Mouse (Mus musculus): Measurements from ENCODE around the gene Nup133.

Nup133 gene

GRCm38 (mm10) chr8:123950077-123950802, 1.2 kb upstream of the Nup133 start:
- peak; percentile 62 for DNase-seq

GRCm38 (mm10) chr8:123949686-123949986, 571 bp upstream of the Nup133 start:
- no peak for DNase-seq

GRCm38 (mm10) chr8:123929026-123929425, 20.0 kb downstream of the Nup133 start:
- DNase-seq = no peak

DNA sequence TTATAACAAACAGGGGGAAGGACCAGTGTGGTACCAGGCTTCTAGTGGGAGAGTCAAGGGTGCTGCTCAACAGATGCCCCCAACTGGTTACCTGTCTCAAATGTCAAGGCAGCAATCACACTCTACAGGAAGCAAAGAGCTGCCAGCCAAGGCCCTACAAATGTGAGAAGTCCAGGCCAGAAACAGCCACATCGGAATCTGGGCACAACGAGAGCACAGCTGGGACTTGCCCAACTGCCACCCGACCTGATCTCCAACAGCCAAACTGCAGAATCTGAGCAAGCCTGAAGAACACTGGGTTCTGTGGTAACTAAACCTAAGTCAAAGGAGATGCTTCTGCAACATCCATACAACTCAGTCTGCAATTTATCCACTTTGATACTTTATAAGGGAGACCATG, 23.4 kb downstream of the Nup133 start:
- DNase-seq = no peak

DNA sequence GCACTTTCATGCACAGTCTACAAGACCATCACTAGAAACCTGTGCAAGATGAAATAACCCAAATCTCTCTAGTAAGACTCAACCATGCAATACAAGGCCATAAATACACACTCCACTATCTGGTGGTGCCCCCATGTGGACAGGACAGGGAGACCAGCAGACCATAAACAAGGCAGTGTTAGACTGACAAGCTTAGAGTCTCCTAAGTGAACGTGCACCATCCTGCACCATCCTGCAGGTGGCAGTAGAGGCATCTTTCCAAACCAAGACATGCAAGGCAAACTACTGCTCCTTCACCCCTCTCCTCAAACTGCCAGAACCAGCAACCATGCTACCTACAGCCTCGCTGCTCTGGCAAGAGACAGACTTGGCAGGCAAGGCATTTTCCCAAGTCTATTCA, 24.3 kb downstream of the Nup133 start:
- DNase-seq = peak; percentile 81

GRCm38 (mm10) chr8:123914635-123915034, 34.4 kb downstream of the Nup133 start:
- no peak for DNase-seq

DNA sequence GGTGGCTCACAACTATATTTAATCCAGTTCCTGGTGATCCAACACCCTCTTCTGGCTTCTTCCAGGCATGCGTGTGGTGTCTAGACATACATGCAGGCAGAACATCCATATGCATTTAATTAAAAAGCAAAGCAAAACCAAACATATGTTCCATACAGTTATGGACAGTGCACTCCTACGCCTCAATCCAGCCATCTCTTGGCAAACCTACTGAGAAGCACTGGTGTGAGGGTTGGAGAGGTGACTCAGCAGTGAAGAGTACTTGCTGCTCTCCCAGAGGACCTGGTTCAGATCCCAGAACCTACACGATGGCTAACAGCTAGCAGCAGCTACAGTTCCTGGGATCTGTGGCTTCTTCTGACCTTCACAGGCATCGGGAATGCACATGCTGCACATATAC, 36.8 kb downstream of the Nup133 start:
- no peak for DNase-seq

GRCm38 (mm10) chr8:123907604-123908003, 41.5 kb downstream of the Nup133 start:
- no peak for DNase-seq

- DNase-seq = no peak
These were observed 46.4 kb downstream of the Nup133 start for GRCm38 (mm10) chr8:123902653-123903052.

DNA sequence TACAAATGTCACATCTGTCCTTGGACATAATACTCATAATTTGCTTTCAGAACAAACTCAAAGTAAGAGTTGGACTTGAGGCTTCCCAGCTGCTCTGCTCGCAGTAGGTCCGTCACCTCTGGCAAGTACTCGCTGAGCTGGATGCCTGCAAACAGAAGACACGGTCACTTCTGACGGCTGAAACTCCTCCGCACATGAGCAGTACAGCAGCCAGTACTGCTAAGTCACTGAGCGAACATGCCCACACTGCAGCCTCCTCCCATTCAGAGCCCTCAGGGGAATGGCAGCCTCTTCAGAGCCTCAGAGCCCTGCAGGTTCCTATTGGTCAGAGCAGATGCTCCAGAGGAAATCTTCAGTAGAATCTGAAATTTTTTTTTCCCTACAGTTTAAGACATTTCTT, 49.7 kb downstream of the Nup133 start:
- DNase-seq = peak; percentile 20

GRCm38 (mm10) chr8:123898576-123898975, 50.5 kb downstream of the Nup133 start:
- DNase-seq = no peak

- no peak for DNase-seq
These were observed 52.3 kb downstream of the Nup133 start for GRCm38 (mm10) chr8:123896774-123897173.

- no peak for DNase-seq
These were observed 52.7 kb downstream of the Nup133 start for GRCm38 (mm10) chr8:123896366-123896761.

DNA sequence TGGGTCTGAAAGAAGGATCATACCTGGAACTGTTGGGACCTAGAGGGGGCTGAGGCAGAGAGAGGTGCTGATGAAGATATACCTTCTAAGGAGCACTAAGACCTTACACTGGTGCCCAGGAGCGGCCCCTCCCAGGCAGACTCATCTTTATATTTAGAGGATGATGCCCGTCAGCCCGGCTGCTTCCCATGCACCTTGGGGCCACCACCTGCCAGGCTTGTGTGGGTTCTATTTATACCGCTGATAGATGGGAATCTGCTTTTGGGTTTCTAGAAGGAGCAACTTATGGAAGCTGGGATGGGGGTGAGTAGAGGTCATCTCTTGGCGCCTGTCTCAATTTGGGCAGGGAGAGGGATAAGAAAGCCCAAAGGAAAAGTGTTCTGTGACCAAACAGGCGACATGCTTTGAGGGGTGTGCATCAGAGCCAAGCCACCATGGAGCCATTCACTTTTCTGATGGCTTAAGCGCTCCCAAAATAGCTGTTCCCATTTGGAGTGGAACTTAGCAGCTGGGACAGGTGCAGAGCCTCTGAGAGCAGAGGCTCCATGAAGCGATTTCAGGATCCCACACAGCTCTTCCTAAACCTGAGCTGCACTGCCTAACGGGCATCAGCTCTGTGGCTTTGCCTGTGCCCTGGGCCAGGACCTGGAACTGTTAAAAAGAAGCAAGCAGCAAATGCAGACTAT, 53.2 kb downstream of the Nup133 start:
- no peak for DNase-seq

DNA sequence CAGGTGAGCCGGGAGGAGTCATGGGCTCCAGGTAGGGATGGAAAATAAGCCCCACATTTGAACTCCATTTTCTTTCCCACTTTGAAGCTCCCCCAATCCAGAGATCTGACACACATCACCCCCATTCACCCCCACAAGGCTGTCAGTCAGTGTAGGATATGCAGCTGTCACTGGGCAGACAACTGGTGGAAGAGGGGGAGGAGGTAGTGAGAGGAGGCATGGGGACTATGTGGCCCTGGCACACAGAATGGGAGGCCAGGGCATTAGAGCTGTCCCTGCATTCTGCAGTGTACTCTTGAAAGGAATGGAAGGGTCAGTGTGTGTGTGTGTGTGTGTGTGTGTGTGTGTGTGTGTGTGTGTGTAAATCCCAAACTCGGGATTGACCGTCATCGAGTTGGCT, 53.8 kb downstream of the Nup133 start:
- DNase-seq = no peak

GRCm38 (mm10) chr8:123894502-123895097, 54.5 kb downstream of the Nup133 start, which contains the start of gene Acta1:
TSS of gene Acta1 (minus strand) at chr8:123894751.
- no peak for DNase-seq

DNA sequence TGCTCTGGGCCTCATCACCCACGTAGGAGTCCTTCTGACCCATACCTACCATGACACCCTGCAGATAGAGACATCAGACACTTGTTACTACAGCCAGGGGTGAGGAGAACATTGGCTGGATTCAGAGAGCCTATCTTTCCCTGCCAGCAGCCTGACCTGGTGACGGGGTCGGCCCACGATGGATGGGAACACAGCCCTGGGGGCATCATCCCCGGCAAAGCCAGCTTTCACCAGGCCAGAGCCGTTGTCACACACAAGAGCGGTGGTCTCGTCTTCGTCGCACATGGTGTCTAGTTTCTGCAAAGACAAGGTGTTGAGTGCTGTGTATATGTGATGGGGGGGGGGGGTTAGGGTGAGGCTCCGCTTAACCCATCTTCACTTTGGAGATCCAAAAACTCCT, 55.7 kb downstream of the Nup133 start:
- DNase-seq = no peak

DNA sequence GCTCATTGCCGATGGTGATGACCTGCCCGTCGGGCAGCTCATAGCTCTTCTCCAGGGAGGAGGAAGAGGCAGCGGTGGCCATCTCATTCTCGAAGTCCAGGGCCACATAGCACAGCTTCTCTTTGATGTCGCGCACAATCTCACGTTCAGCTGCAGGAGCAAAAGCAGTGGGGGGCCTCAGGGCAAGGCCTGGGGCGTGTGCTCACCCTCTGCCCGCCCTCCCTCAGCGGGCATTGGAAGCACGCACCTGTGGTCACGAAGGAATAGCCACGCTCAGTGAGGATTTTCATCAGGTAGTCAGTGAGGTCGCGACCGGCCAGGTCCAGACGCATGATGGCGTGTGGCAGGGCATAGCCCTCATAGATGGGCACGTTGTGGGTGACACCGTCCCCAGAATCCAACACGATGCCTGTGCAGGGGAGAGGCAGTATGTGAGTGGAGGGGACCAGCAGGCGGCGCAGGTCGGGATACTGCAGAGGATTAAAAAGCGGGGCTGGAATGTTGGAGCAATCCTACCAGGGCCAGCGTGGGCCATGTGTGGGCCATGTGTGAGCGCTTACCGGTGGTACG, 56.4 kb downstream of the Nup133 start:
- DNase-seq = no peak

- no peak for DNase-seq
These were observed 57.0 kb downstream of the Nup133 start for GRCm38 (mm10) chr8:123891883-123892585.

DNA sequence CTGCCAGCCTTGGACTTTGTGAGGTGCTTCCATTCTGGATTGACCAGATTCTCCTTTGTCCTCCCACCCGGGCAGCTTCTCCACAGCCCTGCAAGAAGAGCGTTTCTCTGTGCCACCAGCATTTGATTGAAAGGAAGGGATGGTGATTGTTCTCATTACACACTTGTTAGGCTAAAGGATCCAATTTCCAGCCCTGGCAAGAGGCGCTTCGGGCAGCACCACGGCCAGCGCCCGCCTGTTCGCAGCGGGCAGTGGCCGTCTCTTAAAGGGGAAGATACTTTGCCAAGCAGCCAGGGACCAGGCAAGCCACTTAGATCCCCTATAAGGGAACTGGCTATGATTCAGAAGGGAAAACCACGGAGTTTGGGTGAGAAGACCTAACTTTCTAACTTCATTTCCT, 57.8 kb downstream of the Nup133 start:
- DNase-seq = peak; percentile 42

GRCm38 (mm10) chr8:123889797-123890196, 59.3 kb downstream of the Nup133 start:
- DNase-seq = no peak

DNA sequence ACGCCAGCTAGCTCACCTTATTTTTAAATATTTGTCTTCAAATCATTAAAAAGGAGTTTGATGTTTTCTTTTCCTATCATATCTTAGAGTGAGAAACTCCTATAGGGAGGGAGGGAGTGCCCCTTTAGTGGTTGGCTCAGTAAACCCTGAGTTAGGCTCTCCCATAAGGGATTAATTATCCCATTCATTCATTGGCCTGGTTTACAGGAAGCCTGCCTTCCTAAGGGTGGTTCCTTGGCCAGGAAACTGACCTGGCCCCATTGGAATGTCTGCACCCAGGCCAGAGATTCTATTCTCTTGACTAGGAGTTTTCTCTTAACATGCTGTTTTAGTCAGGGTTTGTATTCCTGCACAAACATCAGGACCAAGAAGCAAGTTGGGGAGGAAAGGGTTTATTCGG, 61.1 kb downstream of the Nup133 start:
- no peak for DNase-seq

GRCm38 (mm10) chr8:123887163-123887562, 61.9 kb downstream of the Nup133 start:
- no peak for DNase-seq

Measured in lung, postnatal 14 days (tissue).